Mouse (Mus musculus) c-Kit-positive CD71-positive TER-119-negative erythroid progenitor cells, embryonic 14.5 days (primary cell): ENCODE results near the gene Pappa.

ENCODE experiments used
- DNase-seq: peaks from one replicate; pipeline ENCODE4 v3.0.0-alpha.2; 2013; ENCODE audit warnings: low read depth

The Pappa gene

GRCm38 (mm10) chr4:65272295-65272694, 148.3 kb downstream of the Pappa start:
- no peak for DNase-seq

- DNase-seq = no peak
Observed at GRCm38 (mm10) chr4:65273299-65273851, 149.4 kb downstream of the Pappa start.

GRCm38 (mm10) chr4:65278451-65279271, 154.7 kb downstream of the Pappa start:
- no peak for DNase-seq

- no peak for DNase-seq
Observed at GRCm38 (mm10) chr4:65279272-65279653, 155.3 kb downstream of the Pappa start.

GRCm38 (mm10) chr4:65279979-65280677, 156.2 kb downstream of the Pappa start:
- peak; percentile 54 for DNase-seq

- DNase-seq = no peak
Observed at GRCm38 (mm10) chr4:65280888-65281287, 156.9 kb downstream of the Pappa start.

- no peak for DNase-seq
Observed at GRCm38 (mm10) chr4:65283611-65284010, 159.6 kb downstream of the Pappa start.

- DNase-seq = no peak
Observed at GRCm38 (mm10) chr4:65285165-65285564, 161.2 kb downstream of the Pappa start.

GRCm38 (mm10) chr4:65289247-65289646, 165.3 kb downstream of the Pappa start:
- DNase-seq = no peak

GRCm38 (mm10) chr4:65295741-65296140, 171.8 kb downstream of the Pappa start:
- DNase-seq = no peak

- DNase-seq = no peak
Observed at GRCm38 (mm10) chr4:65296356-65296967, 172.5 kb downstream of the Pappa start.

GRCm38 (mm10) chr4:65296968-65297499, 173.1 kb downstream of the Pappa start:
- no peak for DNase-seq

GRCm38 (mm10) chr4:65298212-65299181, 174.5 kb downstream of the Pappa start:
- no peak for DNase-seq

GRCm38 (mm10) chr4:65299365-65299764, 175.4 kb downstream of the Pappa start:
- DNase-seq = no peak

- no peak for DNase-seq
Observed at GRCm38 (mm10) chr4:65300431-65300830, 176.5 kb downstream of the Pappa start.

- no peak for DNase-seq
Observed at GRCm38 (mm10) chr4:65302666-65303065, 178.7 kb downstream of the Pappa start.

- DNase-seq = no peak
Observed at GRCm38 (mm10) chr4:65317877-65318525, 194.0 kb downstream of the Pappa start.

GRCm38 (mm10) chr4:65321340-65321739, 197.4 kb downstream of the Pappa start:
- no peak for DNase-seq

- DNase-seq = no peak
Observed at GRCm38 (mm10) chr4:65321959-65322358, 198.0 kb downstream of the Pappa start.

GRCm38 (mm10) chr4:65325816-65326215, 201.8 kb downstream of the Pappa start:
- no peak for DNase-seq
